Mouse (Mus musculus): ENCODE measurements around the gene Abhd6. TPM values are rescaled to one million over a fixed set of nuclear protein-coding genes. Genes with fewer than 3 reads are reported as not detected.

The Abhd6 gene
- polyA plus RNA-seq, 1 experiment from 2014 or later = 25.6 TPM

GRCm38 (mm10) chr14:7964219-7964889 lies 38.3 kb upstream of the Abhd6 start:
- Histone ChIP-seq H3K4me1 (ENCODE audit: control insufficient read depth, insufficient read depth, low read length) (peaks cover 8% of the 10 kb centered on the region; the same call in 1 of the 2 replicates), H3K36me3 (ENCODE audit: control insufficient read depth, insufficient read depth, low read length) (no peaks in the 10 kb centered on the region), H3K27ac (ENCODE audit: low read length) (no peak overlapping the region), H3K4me2 (replicated peaks; ENCODE audit: low read depth, low read length) (no peak overlapping the region), H3K27me3 (ENCODE audit: control insufficient read depth, insufficient read depth, low read length) (no peaks in the 10 kb centered on the region), H3K9me3 (ENCODE audit: control insufficient read depth, low read depth, low read length) (no peaks in the 10 kb centered on the region), H3K9ac (replicated peaks; ENCODE audit: low read depth, low read length) (no peak overlapping the region), H3K4me3 (ENCODE audit: low read depth, low read length) (no peak overlapping the region)
- 0 out of 2 replicates have a peak, but pooled peaks have one; percentile 25 for ATAC-seq (ENCODE audit: insufficient number of reproducible peaks, insufficient read depth, low FRiP score, low read depth)
- 51% methylated on average over 11 of the region's 11 CpGs for WGBS

GRCm38 (mm10) chr14:7971889-7972493 lies 30.7 kb upstream of the Abhd6 start:
- H3K36me3 ChIP-seq (ENCODE audit: control insufficient read depth, insufficient read depth, low read length) = no peaks in the 10 kb centered on the region
- no peak overlapping the region for H3K4me3 ChIP-seq (ENCODE audit: low read depth, low read length)
- no peak overlapping the region for H3K4me2 ChIP-seq (replicated peaks; ENCODE audit: low read depth, low read length)
- peak overlapping the region; percentile 15; the same call in 1 of the 2 replicates for H3K27ac ChIP-seq (ENCODE audit: low read length)
- WGBS = 44% methylated on average over 10 of the region's 10 CpGs
- H3K4me1 ChIP-seq (ENCODE audit: control insufficient read depth, insufficient read depth, low read length) = peaks cover 5% of the 10 kb centered on the region; the same call in 1 of the 2 replicates
- no peak overlapping the region for H3K9ac ChIP-seq (replicated peaks; ENCODE audit: low read depth, low read length)
- no peak for ATAC-seq (ENCODE audit: insufficient number of reproducible peaks, insufficient read depth, low FRiP score, low read depth)
- no peaks in the 10 kb centered on the region for H3K27me3 ChIP-seq (ENCODE audit: control insufficient read depth, insufficient read depth, low read length)
- H3K9me3 ChIP-seq (ENCODE audit: control insufficient read depth, low read depth, low read length) = no peaks in the 10 kb centered on the region

GRCm38 (mm10) chr14:7974643-7975042 lies 28.1 kb upstream of the Abhd6 start:
- Histone ChIP-seq H3K4me2 (replicated peaks; ENCODE audit: low read depth, low read length) (no peak overlapping the region), H3K9me3 (ENCODE audit: control insufficient read depth, low read depth, low read length) (no peaks in the 10 kb centered on the region), H3K27me3 (ENCODE audit: control insufficient read depth, insufficient read depth, low read length) (no peaks in the 10 kb centered on the region), H3K9ac (replicated peaks; ENCODE audit: low read depth, low read length) (no peak overlapping the region), H3K36me3 (ENCODE audit: control insufficient read depth, insufficient read depth, low read length) (no peaks in the 10 kb centered on the region), H3K4me1 (ENCODE audit: control insufficient read depth, insufficient read depth, low read length) (peaks cover 5% of the 10 kb centered on the region; the same call in 1 of the 2 replicates), H3K4me3 (ENCODE audit: low read depth, low read length) (no peak overlapping the region), H3K27ac (ENCODE audit: low read length) (no peak overlapping the region)
- 100% methylated on average over 1 of the region's 1 CpGs for WGBS
- no peak for ATAC-seq (ENCODE audit: insufficient number of reproducible peaks, insufficient read depth, low FRiP score, low read depth)

GRCm38 (mm10) chr14:7975177-7975576 lies 27.5 kb upstream of the Abhd6 start:
- no peak overlapping the region for H3K4me2 ChIP-seq (replicated peaks; ENCODE audit: low read depth, low read length)
- H3K4me3 ChIP-seq (ENCODE audit: low read depth, low read length) = no peak overlapping the region
- no peak overlapping the region for H3K27ac ChIP-seq (ENCODE audit: low read length)
- H3K27me3 ChIP-seq (ENCODE audit: control insufficient read depth, insufficient read depth, low read length) = no peaks in the 10 kb centered on the region
- H3K36me3 ChIP-seq (ENCODE audit: control insufficient read depth, insufficient read depth, low read length) = no peaks in the 10 kb centered on the region
- no peak for ATAC-seq (ENCODE audit: insufficient number of reproducible peaks, insufficient read depth, low FRiP score, low read depth)
- H3K9me3 ChIP-seq (ENCODE audit: control insufficient read depth, low read depth, low read length) = no peaks in the 10 kb centered on the region
- no peak overlapping the region for H3K9ac ChIP-seq (replicated peaks; ENCODE audit: low read depth, low read length)
- 88% methylated on average over 6 of the region's 6 CpGs for WGBS
- peaks cover 5% of the 10 kb centered on the region; the same call in 1 of the 2 replicates for H3K4me1 ChIP-seq (ENCODE audit: control insufficient read depth, insufficient read depth, low read length)

- Histone ChIP-seq H3K36me3 (ENCODE audit: control insufficient read depth, insufficient read depth, low read length) (no peaks in the 10 kb centered on the region), H3K27ac (ENCODE audit: low read length) (no peak overlapping the region)
- no peak for ATAC-seq (ENCODE audit: insufficient number of reproducible peaks, insufficient read depth, low FRiP score, low read depth)
Measured at GRCm38 (mm10) chr14:7977471-7977870, 25.2 kb upstream of the Abhd6 start.

GRCm38 (mm10) chr14:7978183-7978582 lies 24.5 kb upstream of the Abhd6 start:
- H3K4me1 ChIP-seq (ENCODE audit: control insufficient read depth, insufficient read depth, low read length) = no peaks in the 10 kb centered on the region
- H3K4me2 ChIP-seq (replicated peaks; ENCODE audit: low read depth, low read length) = no peak overlapping the region
- no peaks in the 10 kb centered on the region for H3K27me3 ChIP-seq (ENCODE audit: control insufficient read depth, insufficient read depth, low read length)
- 79% methylated on average over 1 of the region's 1 CpGs for WGBS
- H3K9me3 ChIP-seq (ENCODE audit: control insufficient read depth, low read depth, low read length) = no peaks in the 10 kb centered on the region
- H3K27ac ChIP-seq (ENCODE audit: low read length) = no peak overlapping the region
- no peaks in the 10 kb centered on the region for H3K36me3 ChIP-seq (ENCODE audit: control insufficient read depth, insufficient read depth, low read length)
- no peak for ATAC-seq (ENCODE audit: insufficient number of reproducible peaks, insufficient read depth, low FRiP score, low read depth)
- H3K9ac ChIP-seq (replicated peaks; ENCODE audit: low read depth, low read length) = no peak overlapping the region
- no peak overlapping the region for H3K4me3 ChIP-seq (ENCODE audit: low read depth, low read length)

More at GRCm38 (mm10) chr14:7977471-7977870, 25.2 kb upstream of the Abhd6 start:
- Histone ChIP-seq H3K4me1 (ENCODE audit: control insufficient read depth, insufficient read depth, low read length) (no peaks in the 10 kb centered on the region), H3K9ac (replicated peaks; ENCODE audit: low read depth, low read length) (no peak overlapping the region), H3K4me2 (replicated peaks; ENCODE audit: low read depth, low read length) (no peak overlapping the region), H3K27me3 (ENCODE audit: control insufficient read depth, insufficient read depth, low read length) (no peaks in the 10 kb centered on the region), H3K9me3 (ENCODE audit: control insufficient read depth, low read depth, low read length) (no peaks in the 10 kb centered on the region), H3K4me3 (ENCODE audit: low read depth, low read length) (no peak overlapping the region)
- 97% methylated on average over 1 of the region's 1 CpGs for WGBS

GRCm38 (mm10) chr14:7981226-7981625 lies 21.5 kb upstream of the Abhd6 start:
- no peak overlapping the region for H3K4me2 ChIP-seq (replicated peaks; ENCODE audit: low read depth, low read length)
- H3K9ac ChIP-seq (replicated peaks; ENCODE audit: low read depth, low read length) = no peak overlapping the region
- no peak overlapping the region for H3K27ac ChIP-seq (ENCODE audit: low read length)
- no peaks in the 10 kb centered on the region for H3K27me3 ChIP-seq (ENCODE audit: control insufficient read depth, insufficient read depth, low read length)
- 96% methylated on average over 1 of the region's 1 CpGs for WGBS
- no peak for ATAC-seq (ENCODE audit: insufficient number of reproducible peaks, insufficient read depth, low FRiP score, low read depth)
- H3K36me3 ChIP-seq (ENCODE audit: control insufficient read depth, insufficient read depth, low read length) = no peaks in the 10 kb centered on the region
- no peaks in the 10 kb centered on the region for H3K4me1 ChIP-seq (ENCODE audit: control insufficient read depth, insufficient read depth, low read length)
- no peak overlapping the region for H3K4me3 ChIP-seq (ENCODE audit: low read depth, low read length)
- no peaks in the 10 kb centered on the region for H3K9me3 ChIP-seq (ENCODE audit: control insufficient read depth, low read depth, low read length)

GRCm38 (mm10) chr14:7986913-7987312 lies 15.8 kb upstream of the Abhd6 start:
- Histone ChIP-seq H3K4me3 (ENCODE audit: low read depth, low read length) (no peak overlapping the region), H3K9me3 (ENCODE audit: control insufficient read depth, low read depth, low read length) (no peaks in the 10 kb centered on the region), H3K4me2 (replicated peaks; ENCODE audit: low read depth, low read length) (no peak overlapping the region), H3K9ac (replicated peaks; ENCODE audit: low read depth, low read length) (no peak overlapping the region), H3K36me3 (ENCODE audit: control insufficient read depth, insufficient read depth, low read length) (no peaks in the 10 kb centered on the region), H3K27me3 (ENCODE audit: control insufficient read depth, insufficient read depth, low read length) (no peaks in the 10 kb centered on the region), H3K27ac (ENCODE audit: low read length) (no peak overlapping the region), H3K4me1 (ENCODE audit: control insufficient read depth, insufficient read depth, low read length) (no peaks in the 10 kb centered on the region)
- 92% methylated on average over 6 of the region's 6 CpGs for WGBS
- no peak for ATAC-seq (ENCODE audit: insufficient number of reproducible peaks, insufficient read depth, low FRiP score, low read depth)
